ENCODE assay signal across 11 mouse cellular contexts in genomic region chr7:101868241-101869162, GRCm38 (mm10). TPM values are rescaled to one million over a fixed set of nuclear protein-coding genes. Genes with fewer than 3 reads are reported as not detected.
A peak's percentile ranks its signal among the peaks of the same experiment; 100 is the strongest.
DNase-seq lines count a peak whose midpoint lies in the region; ATAC-seq and TF ChIP-seq lines count a peak whose summit lies in the region.
"Had no signal": no experiment of that assay in that cellular context is flagged by ENCODE, and none has a peak within 500 bp of the region (broad histone marks: within the 10 kb centered on the region; RNA-seq: fewer than 3 reads in every experiment).

No protein-coding gene starts in this region.

- TF ChIP-seq CTCF in heart, adult 2 months (IDR thresholded peaks at IDR 0.05): no peak

- H3K79me2 ChIP-seq in heart, adult 2 months (replicated peaks; ENCODE audit: control insufficient read depth, insufficient read depth, low read length): no peaks in the 10 kb centered on the region

- 70% methylated on average over 13 of the region's 13 CpGs for WGBS in heart, embryonic 10.5 days
- 47% methylated on average over 13 of the region's 13 CpGs for WGBS in heart, adult 2 months
- 47% methylated on average over 13 of the region's 13 CpGs for WGBS in kidney, embryonic 14.5 days
- 76% methylated on average over 13 of the region's 13 CpGs for WGBS in liver, embryonic 11.5 days

- H3K4me1 ChIP-seq in heart, embryonic 10.5 days: peaks cover 24% of the 10 kb centered on the region
- peaks cover 5% of the 10 kb centered on the region for H3K4me1 ChIP-seq in heart, adult 2 months (ENCODE audit: control insufficient read depth, insufficient read depth, low read length)
- peaks cover 5% of the 10 kb centered on the region; the same call in 1 of the 2 replicates for H3K4me1 ChIP-seq in kidney, embryonic 14.5 days (ENCODE audit: control insufficient read depth, insufficient read depth, low read length)
- no peaks in the 10 kb centered on the region for H3K4me1 ChIP-seq in liver, embryonic 11.5 days (replicated peaks; ENCODE audit: control insufficient read depth, insufficient read depth, low read length)
- H3K4me1 ChIP-seq: embryonic facial prominence, embryonic 13.5 days; limb, embryonic 15.5 days had no signal

- intact Hi-C loops in heart, adult 2 months (cut with DNase I): no loop called here

- no peaks in the 10 kb centered on the region for H3K9me3 ChIP-seq in heart, embryonic 10.5 days
- no peaks in the 10 kb centered on the region for H3K9me3 ChIP-seq in kidney, embryonic 14.5 days (ENCODE audit: control insufficient read depth, low read length)
- H3K9me3 ChIP-seq in liver, embryonic 11.5 days (ENCODE audit: control insufficient read depth, low read length): no peaks in the 10 kb centered on the region
- H3K9me3 ChIP-seq: embryonic facial prominence, embryonic 13.5 days; limb, embryonic 15.5 days had no signal

- no peak for DNase-seq in heart, embryonic 10.5 days (ENCODE audit: low spot score)
- DNase-seq in heart, adult 2 months: no peak
- DNase-seq in ovary, postnatal 14 days (ENCODE audit: low spot score): peak; percentile 17
- no peak for DNase-seq in liver, embryonic 11.5 days (ENCODE audit: low spot score)
- DNase-seq in lung, postnatal 36 days: no peak

- H3K9ac ChIP-seq in heart, adult 2 months (ENCODE audit: low read depth, low read length): no peak overlapping the region
- no peak overlapping the region for H3K9ac ChIP-seq in kidney, embryonic 14.5 days (ENCODE audit: low read depth, low read length)
- no peak overlapping the region for H3K9ac ChIP-seq in liver, embryonic 11.5 days (ENCODE audit: low read depth, low read length)
- H3K9ac ChIP-seq: embryonic facial prominence, embryonic 13.5 days; limb, embryonic 15.5 days had no signal

- TF ChIP-seq POLR2A in heart, adult 2 months (IDR thresholded peaks at IDR 0.05; ENCODE audit: insufficient read depth, low read depth, low read length): no peak

- ATAC-seq in erythroid progenitor cell, adult 5-6 weeks (replicated peaks; ENCODE audit: low FRiP score, poor library complexity, severe bottlenecking): peak; percentile 64
- peak; percentile 56; the same call in 1 of the 2 replicates for ATAC-seq in kidney, embryonic 14.5 days (ENCODE audit: low FRiP score, low TSS enrichment)
- no peak for ATAC-seq in liver, embryonic 11.5 days (replicated peaks; ENCODE audit: low FRiP score)
- ATAC-seq in cerebellum, adult (ENCODE audit: insufficient number of reproducible peaks, low FRiP score, low TSS enrichment): no peak

- H3K27ac ChIP-seq in heart, embryonic 10.5 days: peak overlapping the region; percentile 36; the same call in 1 of the 2 replicates
- no peak overlapping the region for H3K27ac ChIP-seq in heart, adult 2 months
- peak overlapping the region; percentile 24; the same call in 1 of the 2 replicates for H3K27ac ChIP-seq in kidney, embryonic 14.5 days (ENCODE audit: low read depth, low read length)
- H3K27ac ChIP-seq in liver, embryonic 11.5 days (ENCODE audit: low read depth, low read length): no peak overlapping the region
- H3K27ac ChIP-seq: embryonic facial prominence, embryonic 13.5 days; limb, embryonic 15.5 days had no signal

- H3K4me2 ChIP-seq in kidney, embryonic 14.5 days (replicated peaks; ENCODE audit: low read depth, low read length): peak overlapping the region; percentile 12; the same call in 1 of the 2 replicates
- H3K4me2 ChIP-seq in liver, embryonic 11.5 days: no peak overlapping the region
- H3K4me2 ChIP-seq: embryonic facial prominence, embryonic 13.5 days; limb, embryonic 15.5 days had no signal

- no peaks in the 10 kb centered on the region for H3K36me3 ChIP-seq in heart, embryonic 10.5 days
- no peaks in the 10 kb centered on the region for H3K36me3 ChIP-seq in heart, adult 2 months (ENCODE audit: control insufficient read depth, insufficient read depth, low read length)
- H3K36me3 ChIP-seq in kidney, embryonic 14.5 days (ENCODE audit: control insufficient read depth, insufficient read depth, low read length): no peaks in the 10 kb centered on the region
- no peaks in the 10 kb centered on the region for H3K36me3 ChIP-seq in liver, embryonic 11.5 days (ENCODE audit: control insufficient read depth, insufficient read depth, low read length)
- H3K36me3 ChIP-seq: embryonic facial prominence, embryonic 13.5 days; limb, embryonic 15.5 days had no signal

- H3K27me3 ChIP-seq in heart, embryonic 10.5 days (ENCODE audit: insufficient read depth, poor library complexity, severe bottlenecking): no peaks in the 10 kb centered on the region
- H3K27me3 ChIP-seq in heart, adult 2 months (ENCODE audit: control insufficient read depth, insufficient read depth, low read length): no peaks in the 10 kb centered on the region
- no peaks in the 10 kb centered on the region for H3K27me3 ChIP-seq in kidney, embryonic 14.5 days (ENCODE audit: control insufficient read depth, insufficient read depth, low read length)
- no peaks in the 10 kb centered on the region for H3K27me3 ChIP-seq in liver, embryonic 11.5 days (replicated peaks; ENCODE audit: control insufficient read depth, insufficient read depth, low read length)
- H3K27me3 ChIP-seq: embryonic facial prominence, embryonic 13.5 days; limb, embryonic 15.5 days had no signal

- TF ChIP-seq EP300 in heart, adult 2 months (IDR thresholded peaks at IDR 0.05; ENCODE audit: insufficient read depth, low read depth, low read length): no peak

- no peak overlapping the region for H3K4me3 ChIP-seq in heart, embryonic 10.5 days
- H3K4me3 ChIP-seq in heart, adult 2 months: no peak overlapping the region
- H3K4me3 ChIP-seq in kidney, embryonic 14.5 days (ENCODE audit: low read length): no peak overlapping the region
- H3K4me3 ChIP-seq in liver, embryonic 11.5 days (ENCODE audit: low read depth, low read length): no peak overlapping the region
- H3K4me3 ChIP-seq: embryonic facial prominence, embryonic 13.5 days; limb, embryonic 15.5 days; myocyte had no signal

RNA-seq across cellular contexts. Expression of gene Folr1, which starts 2.1 kb away (rescaled TPM):
- 2.1 and 2.7 TPM in 2 replicates for polyA plus RNA-seq in heart, embryonic 10.5 days (2016; fragmentation: Nextera tagmentation; extraction: Ambion mirVana)
- total RNA-seq in heart, adult 2 months (2021): not detected
- polyA plus RNA-seq in heart, adult 2 months (2012; rRNA removed): 0.39 and 2.1 TPM in 2 replicates
- not detected in 2 replicates for total RNA-seq in erythroid progenitor cell, adult 5-6 weeks (2015; ENCODE audit: low replicate concordance)
- total RNA-seq in erythroid progenitor cell, adult 5-6 weeks (2017; ENCODE audit: low replicate concordance): not detected in 2 replicates
- 27.3 and 30.4 TPM in 2 replicates for polyA plus RNA-seq in kidney, embryonic 14.5 days (2014; fragmentation: Nextera tagmentation; extraction: Ambion mirVana)
- 0.27 and 0.42 TPM in 2 replicates for polyA plus RNA-seq in liver, embryonic 11.5 days (2014; fragmentation: Nextera tagmentation; extraction: Ambion mirVana)

RNA-seq across cellular contexts. Expression of gene Anapc15, which starts 5.0 kb away (rescaled TPM):
- polyA plus RNA-seq in heart, embryonic 10.5 days (2016; fragmentation: Nextera tagmentation; extraction: Ambion mirVana): 83.0 and 94.3 TPM in 2 replicates
- total RNA-seq in heart, adult 2 months (2021): 10 to 100 TPM; 18.4 to 20.3 TPM
- polyA plus RNA-seq in heart, adult 2 months (2012; rRNA removed): 24.2 and 27.9 TPM in 2 replicates
- total RNA-seq in erythroid progenitor cell, adult 5-6 weeks (2015; ENCODE audit: low replicate concordance): 51.9 and 60.8 TPM in 2 replicates
- 34.3 and 39.8 TPM in 2 replicates for total RNA-seq in erythroid progenitor cell, adult 5-6 weeks (2017; ENCODE audit: low replicate concordance)
- polyA plus RNA-seq in kidney, embryonic 14.5 days (2014; fragmentation: Nextera tagmentation; extraction: Ambion mirVana): 71.4 and 91.0 TPM in 2 replicates
- polyA plus RNA-seq in liver, embryonic 11.5 days (2014; fragmentation: Nextera tagmentation; extraction: Ambion mirVana): 94.7 and 96.2 TPM in 2 replicates

RNA-seq across cellular contexts. Expression of gene Folr2, which starts 11.5 kb away (rescaled TPM):
- polyA plus RNA-seq in heart, embryonic 10.5 days (2016; fragmentation: Nextera tagmentation; extraction: Ambion mirVana): not detected in 2 replicates
- total RNA-seq in heart, adult 2 months (2021): 1 to 10 TPM; 5.2 to 6.0 TPM
- polyA plus RNA-seq in heart, adult 2 months (2012; rRNA removed): 23.1 and 29.8 TPM in 2 replicates
- total RNA-seq in erythroid progenitor cell, adult 5-6 weeks (2015; ENCODE audit: low replicate concordance): 1.1 and 10.9 TPM in 2 replicates
- total RNA-seq in erythroid progenitor cell, adult 5-6 weeks (2017; ENCODE audit: low replicate concordance): 2.3 TPM in 1 of 2 replicates, not detected in the other
- polyA plus RNA-seq in kidney, embryonic 14.5 days (2014; fragmentation: Nextera tagmentation; extraction: Ambion mirVana): 1.6 and 1.9 TPM in 2 replicates
- polyA plus RNA-seq in liver, embryonic 11.5 days (2014; fragmentation: Nextera tagmentation; extraction: Ambion mirVana): 3.3 and 3.9 TPM in 2 replicates
- polyA plus RNA-seq: myocyte had no signal

RNA-seq across cellular contexts. Expression of gene Inppl1, which starts 30.5 kb away (rescaled TPM):
- 44.9 and 61.0 TPM in 2 replicates for polyA plus RNA-seq in heart, embryonic 10.5 days (2016; fragmentation: Nextera tagmentation; extraction: Ambion mirVana)
- total RNA-seq in heart, adult 2 months (2021): 100 to 1,000 TPM; 146 to 164 TPM
- polyA plus RNA-seq in heart, adult 2 months (2012; rRNA removed): 170 and 177 TPM in 2 replicates
- total RNA-seq in erythroid progenitor cell, adult 5-6 weeks (2015; ENCODE audit: low replicate concordance): 6.1 and 18.9 TPM in 2 replicates
- 0.68 and 2.2 TPM in 2 replicates for total RNA-seq in erythroid progenitor cell, adult 5-6 weeks (2017; ENCODE audit: low replicate concordance)
- polyA plus RNA-seq in kidney, embryonic 14.5 days (2014; fragmentation: Nextera tagmentation; extraction: Ambion mirVana): 24.6 and 45.8 TPM in 2 replicates
- 22.3 and 23.4 TPM in 2 replicates for polyA plus RNA-seq in liver, embryonic 11.5 days (2014; fragmentation: Nextera tagmentation; extraction: Ambion mirVana)

RNA-seq across cellular contexts. Expression of gene Lamtor1, which starts 37.2 kb away (rescaled TPM):
- polyA plus RNA-seq in heart, embryonic 10.5 days (2016; fragmentation: Nextera tagmentation; extraction: Ambion mirVana): 169 and 176 TPM in 2 replicates
- total RNA-seq in heart, adult 2 months (2021): 100 to 1,000 TPM; 104 to 125 TPM
- 244 and 272 TPM in 2 replicates for polyA plus RNA-seq in heart, adult 2 months (2012; rRNA removed)
- 26.8 and 44.7 TPM in 2 replicates for total RNA-seq in erythroid progenitor cell, adult 5-6 weeks (2015; ENCODE audit: low replicate concordance)
- total RNA-seq in erythroid progenitor cell, adult 5-6 weeks (2017; ENCODE audit: low replicate concordance): 19.9 and 28.5 TPM in 2 replicates
- 135 and 152 TPM in 2 replicates for polyA plus RNA-seq in kidney, embryonic 14.5 days (2014; fragmentation: Nextera tagmentation; extraction: Ambion mirVana)
- 119 and 124 TPM in 2 replicates for polyA plus RNA-seq in liver, embryonic 11.5 days (2014; fragmentation: Nextera tagmentation; extraction: Ambion mirVana)

Comparison
In these comparisons a context has a peak if more than half of its experiments do, and no peak if none do; other contexts are left out.
1. H3K27ac ChIP-seq: peak in heart, embryonic 10.5 days (single experiment) and kidney, embryonic 14.5 days (single experiment); none in heart, adult 2 months (single experiment) and liver, embryonic 11.5 days (single experiment).
2. ATAC-seq: peak in erythroid progenitor cell, adult 5-6 weeks (single experiment) and kidney, embryonic 14.5 days (single experiment); none in liver, embryonic 11.5 days (single experiment) and cerebellum, adult (single experiment).